Mouse (Mus musculus) heart, postnatal 4 days (tissue): ENCODE data around the gene Nudt1. TPM values are rescaled to one million over a fixed set of nuclear protein-coding genes. Genes with fewer than 3 reads are reported as not detected.
"Not testable (repeated sequence)": the region's sequence is repeated elsewhere in the genome, so short reads cannot be mapped to it uniquely, and the experiment has no call there.

Experiments used
- DNase-seq: peaks from one replicate; pipeline ENCODE4 v3.0.0; 2021
- total RNA-seq, 2 experiments: library from RNA; stranded (reverse); gene quantifications; 2 replicates each; pipeline ENCODE4 v1.2.3; 2021

Nudt1 gene
- total RNA-seq, 2 experiments from 2014 or later, result 16.2 to 18.6 TPM

GRCm38 (mm10) chr5:140342880-140343279 is 21.4 kb downstream of the Nudt1 start:
- DNase-seq, result no peak

GRCm38 (mm10) chr5:140345244-140345643 is 23.8 kb downstream of the Nudt1 start:
- DNase-seq, result no peak

- no peak for DNase-seq
Measured at GRCm38 (mm10) chr5:140346050-140346449, 24.6 kb downstream of the Nudt1 start.

GRCm38 (mm10) chr5:140349882-140350281 is 28.4 kb downstream of the Nudt1 start:
- no peak for DNase-seq

GRCm38 (mm10) chr5:140350731-140351497 is 29.5 kb downstream of the Nudt1 start:
- no peak for DNase-seq

- no peak for DNase-seq
Measured at GRCm38 (mm10) chr5:140352352-140352751, 30.9 kb downstream of the Nudt1 start.

- no peak for DNase-seq
Measured at GRCm38 (mm10) chr5:140355934-140356333, 34.5 kb downstream of the Nudt1 start.

- no peak for DNase-seq
Measured at GRCm38 (mm10) chr5:140357466-140357865, 36.0 kb downstream of the Nudt1 start.

- no peak for DNase-seq
Measured at GRCm38 (mm10) chr5:140359930-140360674, 38.6 kb downstream of the Nudt1 start.

GRCm38 (mm10) chr5:140364415-140364814 is 43.0 kb downstream of the Nudt1 start:
- no peak for DNase-seq

- DNase-seq, result not testable (repeated sequence)
Measured at GRCm38 (mm10) chr5:140368126-140368525, 46.7 kb downstream of the Nudt1 start.

- no peak for DNase-seq
Measured at GRCm38 (mm10) chr5:140368926-140369325, 47.5 kb downstream of the Nudt1 start.

GRCm38 (mm10) chr5:140369466-140369865 is 48.0 kb downstream of the Nudt1 start:
- DNase-seq, result no peak

GRCm38 (mm10) chr5:140370446-140371254 is 49.2 kb downstream of the Nudt1 start:
- no peak for DNase-seq

- no peak for DNase-seq
Measured at GRCm38 (mm10) chr5:140371671-140372070, 50.2 kb downstream of the Nudt1 start.

GRCm38 (mm10) chr5:140373711-140374110 is 52.3 kb downstream of the Nudt1 start:
- DNase-seq, result no peak

- no peak for DNase-seq
Measured at GRCm38 (mm10) chr5:140374226-140374625, 52.8 kb downstream of the Nudt1 start.

GRCm38 (mm10) chr5:140375249-140375829 is 53.9 kb downstream of the Nudt1 start:
- no peak for DNase-seq

- DNase-seq, result no peak
Measured at GRCm38 (mm10) chr5:140378121-140378853, 56.8 kb downstream of the Nudt1 start.

GRCm38 (mm10) chr5:140379299-140379698 is 57.8 kb downstream of the Nudt1 start:
- DNase-seq, result no peak

GRCm38 (mm10) chr5:140381156-140381555 is 59.7 kb downstream of the Nudt1 start:
- no peak for DNase-seq

- DNase-seq, result no peak
Measured at GRCm38 (mm10) chr5:140382688-140383087, 61.2 kb downstream of the Nudt1 start.
